Mouse (Mus musculus) myocyte (in vitro differentiated cells): ENCODE measurements at regions not wholly inside any gene's neighbourhood (a gene's known extent, or its start where the extent isn't known, plus 50 kb on each side); places are given as distances from the start of the nearest gene placed in this dataset.

Source experiments
- CEBPB ChIP-seq: IDR thresholded peaks from 2 replicates; pipeline ENCODE4 v1.6.1; 2011; ENCODE audit warnings: mild to moderate bottlenecking, moderate library complexity; ENCODE audit not compliant: poor library complexity, insufficient read depth, severe bottlenecking
- E2F4 ChIP-seq: IDR thresholded peaks from one replicate; pipeline ENCODE4 v1.6.1; 2011; ENCODE audit warnings: mild to moderate bottlenecking, control low read depth, moderate library complexity; ENCODE audit not compliant: insufficient read depth
- POLR2A ChIP-seq: IDR thresholded peaks from one replicate; pipeline ENCODE4 v1.6.1; 2011; ENCODE audit warnings: low read depth, mild to moderate bottlenecking, control low read depth, moderate library complexity; ENCODE audit not compliant: insufficient read length
- POLR2AphosphoS2 ChIP-seq: IDR thresholded peaks from one replicate; pipeline ENCODE4 v1.6.1; 2011; ENCODE audit warnings: low read depth, control low read depth; ENCODE audit not compliant: insufficient read length
- REST ChIP-seq: IDR thresholded peaks from one replicate; pipeline ENCODE4 v1.6.1; 2011; ENCODE audit warnings: mild to moderate bottlenecking, control low read depth, moderate library complexity; ENCODE audit not compliant: insufficient read depth, insufficient read length
- SRF ChIP-seq: IDR thresholded peaks from one replicate; pipeline ENCODE4 v1.6.1; 2011; ENCODE audit warnings: low read depth; ENCODE audit not compliant: control insufficient read depth, insufficient read length
- TCF12 ChIP-seq: IDR thresholded peaks from one replicate; pipeline ENCODE4 v1.6.1; 2011; ENCODE audit warnings: mild to moderate bottlenecking, control low read depth; ENCODE audit not compliant: poor library complexity, insufficient read depth, severe bottlenecking
- TCF3 ChIP-seq: IDR thresholded peaks from one replicate; pipeline ENCODE4 v1.6.1; 2011; ENCODE audit warnings: low read depth, control low read depth; ENCODE audit not compliant: insufficient read length

DNA sequence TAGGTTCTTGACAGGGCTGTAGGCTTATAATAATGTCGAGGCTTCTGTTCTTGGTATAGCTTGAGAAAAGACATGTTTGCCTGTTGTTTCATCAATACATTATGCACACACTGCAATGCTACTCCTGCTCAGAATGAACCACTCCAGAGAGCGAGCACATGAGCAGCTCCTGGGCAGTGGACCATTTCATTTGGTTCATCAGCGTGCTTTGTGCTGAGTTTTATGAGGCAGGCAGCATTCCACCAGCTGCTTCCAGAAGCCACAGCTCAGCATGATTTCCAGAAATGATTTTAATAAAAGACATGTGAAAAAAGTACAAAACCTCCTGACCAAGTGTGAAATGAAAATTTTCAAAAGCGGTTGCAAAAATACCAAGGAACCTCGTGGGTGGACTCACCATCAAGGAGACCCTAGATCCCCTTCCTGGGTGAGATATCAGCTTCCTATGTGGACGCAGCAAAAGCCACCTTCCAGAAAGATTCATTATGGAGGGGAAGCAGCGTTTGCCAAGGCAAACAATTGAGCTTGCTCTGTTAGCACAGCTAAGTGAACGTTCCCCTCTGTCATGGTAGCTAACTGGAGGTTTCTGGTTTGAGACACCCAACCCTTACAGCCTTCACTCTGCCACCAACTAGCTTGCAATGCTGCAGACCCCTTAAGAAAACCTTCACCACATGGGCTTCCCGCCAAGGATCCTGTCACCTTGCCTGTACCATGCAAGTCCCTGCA, 104.1 kb downstream of the Cxcl12 start:
- no peak for TF ChIP-seq E2F4
- TF ChIP-seq POLR2A = no peak
- no peak for TF ChIP-seq CEBPB
- TF ChIP-seq SRF = no peak
- no peak for TF ChIP-seq REST
- no peak for TF ChIP-seq POLR2AphosphoS2
- TF ChIP-seq TCF3 = no peak
- TF ChIP-seq TCF12 = no peak
